In the genomic region with DNA sequence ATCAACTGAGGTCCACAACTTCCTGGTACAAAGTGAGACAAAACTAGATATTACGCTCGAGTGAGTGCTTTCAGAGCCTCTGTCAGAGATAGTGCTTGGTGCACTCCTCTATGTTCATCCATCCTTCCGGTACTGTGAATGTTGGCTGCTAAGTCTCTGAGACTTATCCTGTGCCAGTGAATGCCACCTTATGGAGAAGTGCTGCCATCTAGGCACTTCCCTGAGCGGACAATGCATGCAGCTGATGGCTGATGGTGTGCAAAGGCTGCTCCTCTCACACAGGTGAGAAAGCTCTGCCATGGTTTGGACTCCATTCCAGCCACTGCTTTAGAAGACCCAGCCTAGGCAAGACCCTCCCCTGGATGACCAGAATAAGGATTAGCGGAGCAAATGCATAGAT, we compare ENCODE assay signal across 29 mouse cellular contexts. TPM values are rescaled to one million over a fixed set of nuclear protein-coding genes. Genes with fewer than 3 reads are reported as not detected.
DNase-seq lines count a peak whose midpoint lies in the region; ATAC-seq and TF ChIP-seq lines count a peak whose summit lies in the region.
"Had no signal": no experiment of that assay in that cellular context is flagged by ENCODE, and none has a peak within 500 bp of the region (broad histone marks: within the 10 kb centered on the region; RNA-seq: fewer than 3 reads in every experiment).

No protein-coding gene starts in this region.

- H3K4me2 ChIP-seq in hindbrain, postnatal 0 days (ENCODE audit: low read depth, low read length) = no peak overlapping the region
- no peak overlapping the region for H3K4me2 ChIP-seq in hindbrain, embryonic 16.5 days (ENCODE audit: low read length)
- H3K4me2 ChIP-seq: forebrain, embryonic 13.5 days; heart, embryonic 15.5 days; hindbrain, embryonic 15.5 days; kidney, embryonic 15.5 days; limb, embryonic 15.5 days; lung, embryonic 14.5 days; midbrain, embryonic 12.5 days; neural tube, embryonic 12.5 days had no signal

- H3K27me3 ChIP-seq in hindbrain, postnatal 0 days (ENCODE audit: insufficient read depth, low read length) = no peaks in the 10 kb centered on the region
- H3K27me3 ChIP-seq in hindbrain, embryonic 16.5 days (replicated peaks; ENCODE audit: control insufficient read depth, insufficient read depth, low read length) = no peaks in the 10 kb centered on the region
- H3K27me3 ChIP-seq: forebrain, embryonic 13.5 days; heart, embryonic 15.5 days; hindbrain, embryonic 15.5 days; kidney, embryonic 15.5 days; limb, embryonic 15.5 days; midbrain, embryonic 12.5 days; neural tube, embryonic 12.5 days had no signal

- ATAC-seq in hindbrain, postnatal 0 days = no peak
- ATAC-seq in hindbrain, embryonic 16.5 days = no peak
- ATAC-seq: forebrain, embryonic 13.5 days had no signal

- no peaks in the 10 kb centered on the region for H3K4me1 ChIP-seq in hindbrain, postnatal 0 days (ENCODE audit: insufficient read depth, low read length)
- H3K4me1 ChIP-seq in hindbrain, embryonic 16.5 days (ENCODE audit: control insufficient read depth, insufficient read depth, low read depth, low read length) = no peaks in the 10 kb centered on the region
- H3K4me1 ChIP-seq: forebrain, embryonic 13.5 days; hindbrain, embryonic 15.5 days; kidney, embryonic 15.5 days; limb, embryonic 15.5 days; midbrain, embryonic 12.5 days; neural tube, embryonic 12.5 days had no signal

- no peaks in the 10 kb centered on the region for H3K9me3 ChIP-seq in hindbrain, postnatal 0 days (ENCODE audit: low read length)
- H3K9me3 ChIP-seq in hindbrain, embryonic 16.5 days (ENCODE audit: control insufficient read depth, low read length) = no peaks in the 10 kb centered on the region
- H3K9me3 ChIP-seq: forebrain, embryonic 13.5 days; heart, embryonic 15.5 days; hindbrain, embryonic 15.5 days; kidney, embryonic 15.5 days; limb, embryonic 15.5 days; midbrain, embryonic 12.5 days; neural tube, embryonic 12.5 days had no signal

- TF ChIP-seq CTCF in hindbrain, postnatal 0 days (IDR thresholded peaks at IDR 0.05; ENCODE audit: low read depth) = peak; percentile 30; the same call in 1 of the 2 replicates

- H3K27ac ChIP-seq in hindbrain, postnatal 0 days = no peak overlapping the region
- H3K27ac ChIP-seq in hindbrain, embryonic 16.5 days (ENCODE audit: low read depth, low read length) = no peak overlapping the region
- H3K27ac ChIP-seq: forebrain, embryonic 13.5 days; heart, embryonic 15.5 days; hindbrain, embryonic 15.5 days; kidney, embryonic 15.5 days; limb, embryonic 15.5 days; liver, embryonic 14.5 days; midbrain, embryonic 12.5 days; neural tube, embryonic 12.5 days had no signal

- H3K36me3 ChIP-seq in hindbrain, postnatal 0 days (ENCODE audit: insufficient read depth, low read length) = no peaks in the 10 kb centered on the region
- no peaks in the 10 kb centered on the region for H3K36me3 ChIP-seq in hindbrain, embryonic 16.5 days (ENCODE audit: control insufficient read depth, insufficient read depth, low read length)
- H3K36me3 ChIP-seq: heart, embryonic 15.5 days; hindbrain, embryonic 15.5 days; kidney, embryonic 15.5 days; limb, embryonic 15.5 days; midbrain, embryonic 12.5 days; neural tube, embryonic 12.5 days had no signal

- intact Hi-C loops in left cerebral cortex, postnatal 25 days (cut with DNase I) = no loop called here

- peak; percentile 11 to 27 for DNase-seq in cerebellum, postnatal 25 days
- no peak for DNase-seq in cerebellum, adult 9-11 months
- no peak for DNase-seq in hindbrain, postnatal 0 days (ENCODE audit: low spot score)
- peak; percentile 10 to 58 for DNase-seq in left cerebral cortex, postnatal 25 days (ENCODE audit: low spot score in 2 of 2)
- no peak for DNase-seq in left cerebral cortex, adult 8-10 months (ENCODE audit: low spot score in 2 of 2)
- peak; percentile 62 for DNase-seq in brain, adult 2 months (ENCODE audit: low read depth, low spot score)
- no peak for DNase-seq in adrenal gland, postnatal 36 days
- DNase-seq: adrenal gland, postnatal 25 days; cerebellum, adult 11 months; cerebellum, postnatal 36 days; gastrocnemius, postnatal 36 days; kidney, adult 11 months; kidney, postnatal 36 days; lung, embryonic 14.5 days; retina, postnatal 1 day; spleen, adult 18-20 months had no signal

- no peak overlapping the region for H3K4me3 ChIP-seq in hindbrain, postnatal 0 days (ENCODE audit: low read length)
- no peak overlapping the region for H3K4me3 ChIP-seq in hindbrain, embryonic 16.5 days (ENCODE audit: low read length)
- H3K4me3 ChIP-seq: forebrain, embryonic 13.5 days; heart, embryonic 15.5 days; hindbrain, embryonic 15.5 days; kidney, embryonic 15.5 days; limb, embryonic 15.5 days; midbrain, embryonic 12.5 days; neural tube, embryonic 12.5 days had no signal

- no peak overlapping the region for H3K9ac ChIP-seq in hindbrain, postnatal 0 days (replicated peaks; ENCODE audit: low read length)
- no peak overlapping the region for H3K9ac ChIP-seq in hindbrain, embryonic 16.5 days (ENCODE audit: low read depth, low read length)
- H3K9ac ChIP-seq: forebrain, embryonic 13.5 days; heart, embryonic 15.5 days; hindbrain, embryonic 15.5 days; kidney, embryonic 15.5 days; limb, embryonic 15.5 days; liver, embryonic 14.5 days; lung, embryonic 14.5 days; midbrain, embryonic 12.5 days; neural tube, embryonic 12.5 days had no signal

- 82% methylated on average over 5 of the region's 5 CpGs for WGBS in hindbrain, postnatal 0 days
- 72% methylated on average over 5 of the region's 5 CpGs for WGBS in hindbrain, embryonic 16.5 days

RNA-seq across cellular contexts. Expression of a gene that starts 10.1 kb away (rescaled TPM):
- 0.16 TPM in 1 of 2 replicates, not detected in the other for total RNA-seq in hindbrain, postnatal 0 days (2014; rRNA removed)
- polyA plus RNA-seq in hindbrain, postnatal 0 days (2015; fragmentation: Nextera tagmentation; extraction: Ambion mirVana) = 0.18 TPM in 1 of 2 replicates, not detected in the other
- 0.82 TPM in 1 of 2 replicates, not detected in the other for polyA plus RNA-seq in hindbrain, embryonic 16.5 days (2015; fragmentation: Nextera tagmentation; extraction: Ambion mirVana)
- total RNA-seq in left cerebral cortex, postnatal 25 days (2021) = under 1 TPM in 1 of 2 experiments, not detected in 1; 0.85 TPM
- total RNA-seq in left cerebral cortex, adult 8-10 months (2022) = not detected
- total RNA-seq in adrenal gland, postnatal 36 days (2021) = not detected
- total RNA-seq: adrenal gland, postnatal 25 days; hematopoietic stem cell, adult 5-6 weeks; megakaryocyte, adult 5-6 weeks had no signal
- polyA plus RNA-seq: forebrain, embryonic 13.5 days; hindbrain, embryonic 15.5 days; liver, embryonic 14.5 days; lung, embryonic 14.5 days; midbrain, embryonic 12.5 days; testis, adult 2 months had no signal

RNA-seq across cellular contexts. Expression of a gene that starts 33.6 kb away (rescaled TPM):
- not detected in 2 replicates for total RNA-seq in hindbrain, postnatal 0 days (2014; rRNA removed)
- 0.20 TPM in 1 of 2 replicates, not detected in the other for polyA plus RNA-seq in hindbrain, postnatal 0 days (2015; fragmentation: Nextera tagmentation; extraction: Ambion mirVana)
- 0.22 and 0.26 TPM in 2 replicates for polyA plus RNA-seq in hindbrain, embryonic 16.5 days (2015; fragmentation: Nextera tagmentation; extraction: Ambion mirVana)
- not detected for total RNA-seq in left cerebral cortex, postnatal 25 days (2021)
- total RNA-seq in left cerebral cortex, adult 8-10 months (2022) = not detected
- not detected for total RNA-seq in adrenal gland, postnatal 36 days (2021)
- total RNA-seq: adrenal gland, postnatal 25 days; gastrocnemius, postnatal 36 days; hematopoietic stem cell, adult 5-6 weeks; megakaryocyte, adult 5-6 weeks had no signal
- polyA plus RNA-seq: embryonic facial prominence, embryonic 14.5 days; forebrain, embryonic 13.5 days; heart, embryonic 15.5 days; hindbrain, embryonic 15.5 days; kidney, embryonic 15.5 days; limb, embryonic 15.5 days; liver, embryonic 14.5 days; lung, embryonic 14.5 days; midbrain, embryonic 12.5 days; neural tube, embryonic 12.5 days; testis, adult 2 months had no signal

RNA-seq across cellular contexts. Expression of a gene that starts 37.1 kb away (rescaled TPM):
- total RNA-seq in hindbrain, postnatal 0 days (2014; rRNA removed) = 0.04 TPM in 1 of 2 replicates, not detected in the other
- polyA plus RNA-seq in hindbrain, postnatal 0 days (2015; fragmentation: Nextera tagmentation; extraction: Ambion mirVana) = 0.09 TPM in 1 of 2 replicates, not detected in the other
- 0.02 and 0.05 TPM in 2 replicates for polyA plus RNA-seq in hindbrain, embryonic 16.5 days (2015; fragmentation: Nextera tagmentation; extraction: Ambion mirVana)
- total RNA-seq in left cerebral cortex, postnatal 25 days (2021) = 1 to 10 TPM in 1 of 2 experiments, under 1 TPM in 1; 0.73 to 1.3 TPM
- 1 to 10 TPM; 1.4 to 2.0 (median 1.8) TPM for total RNA-seq in left cerebral cortex, adult 8-10 months (2022)
- under 1 TPM; 0.07 to 0.10 TPM for total RNA-seq in adrenal gland, postnatal 36 days (2021)
- total RNA-seq: adrenal gland, postnatal 25 days; hematopoietic stem cell, adult 5-6 weeks had no signal
- polyA plus RNA-seq: embryonic facial prominence, embryonic 14.5 days; forebrain, embryonic 13.5 days; heart, embryonic 15.5 days; midbrain, embryonic 12.5 days; neural tube, embryonic 12.5 days had no signal

Comparison
In these comparisons a context has a peak if more than half of its experiments do, and no peak if none do; other contexts are left out.
1. DNase-seq: peak in cerebellum, postnatal 25 days (2 of 2), left cerebral cortex, postnatal 25 days (2 of 2) and brain, adult 2 months (single experiment); none in cerebellum, adult 9-11 months (single experiment), hindbrain, postnatal 0 days (single experiment), left cerebral cortex, adult 8-10 months (0 of 2) and adrenal gland, postnatal 36 days (0 of 2).